Mouse (Mus musculus): ENCODE data around the gene Cped1. TPM values are rescaled to one million over a fixed set of nuclear protein-coding genes. Genes with fewer than 3 reads are reported as not detected.

Cped1 gene
- polyA plus RNA-seq, 1 experiment from 2014 or later = 11.0 TPM

GRCm38 (mm10) chr6:22198603-22199002 is 212.9 kb downstream of the Cped1 start:
- H3K36me3 ChIP-seq (ENCODE audit: control insufficient read depth, insufficient read depth) = no peaks in the 10 kb centered on the region
- no peak overlapping the region for H3K9ac ChIP-seq (ENCODE audit: low read depth, low read length)
- no peak overlapping the region for H3K4me3 ChIP-seq (ENCODE audit: low read depth, low read length)
- H3K9me3 ChIP-seq (ENCODE audit: control insufficient read depth) = no peaks in the 10 kb centered on the region
- no peaks in the 10 kb centered on the region for H3K4me1 ChIP-seq (replicated peaks; ENCODE audit: control insufficient read depth, insufficient read depth, low read length)
- H3K27ac ChIP-seq (ENCODE audit: low read depth, low read length) = no peak overlapping the region
- WGBS = 58% methylated on average over 3 of the region's 3 CpGs
- no peak for TF ChIP-seq CTCF (IDR thresholded peaks at IDR 0.05; ENCODE audit: low read depth)
- no peaks in the 10 kb centered on the region for H3K27me3 ChIP-seq (replicated peaks; ENCODE audit: control insufficient read depth, insufficient read depth, low read length)
- no peak for ATAC-seq
- H3K4me2 ChIP-seq (replicated peaks; ENCODE audit: low read depth) = no peak overlapping the region

GRCm38 (mm10) chr6:22199473-22199872 is 213.8 kb downstream of the Cped1 start:
- no peaks in the 10 kb centered on the region for H3K9me3 ChIP-seq (ENCODE audit: control insufficient read depth)
- H3K27ac ChIP-seq (ENCODE audit: low read depth, low read length) = no peak overlapping the region
- H3K4me3 ChIP-seq (ENCODE audit: low read depth, low read length) = no peak overlapping the region
- no peaks in the 10 kb centered on the region for H3K4me1 ChIP-seq (replicated peaks; ENCODE audit: control insufficient read depth, insufficient read depth, low read length)
- TF ChIP-seq CTCF (IDR thresholded peaks at IDR 0.05; ENCODE audit: low read depth) = no peak
- no peak overlapping the region for H3K4me2 ChIP-seq (replicated peaks; ENCODE audit: low read depth)
- H3K9ac ChIP-seq (ENCODE audit: low read depth, low read length) = no peak overlapping the region
- H3K27me3 ChIP-seq (replicated peaks; ENCODE audit: control insufficient read depth, insufficient read depth, low read length) = no peaks in the 10 kb centered on the region
- H3K36me3 ChIP-seq (ENCODE audit: control insufficient read depth, insufficient read depth) = no peaks in the 10 kb centered on the region
- no peak for ATAC-seq
- 85% methylated on average over 2 of the region's 2 CpGs for whole genome bisulfite sequencing

GRCm38 (mm10) chr6:22200133-22200532 is 214.4 kb downstream of the Cped1 start:
- Histone ChIP-seq H3K27ac (ENCODE audit: low read depth, low read length) (no peak overlapping the region), H3K4me2 (replicated peaks; ENCODE audit: low read depth) (no peak overlapping the region), H3K4me3 (ENCODE audit: low read depth, low read length) (no peak overlapping the region), H3K9ac (ENCODE audit: low read depth, low read length) (no peak overlapping the region), H3K4me1 (replicated peaks; ENCODE audit: control insufficient read depth, insufficient read depth, low read length) (no peaks in the 10 kb centered on the region), H3K27me3 (replicated peaks; ENCODE audit: control insufficient read depth, insufficient read depth, low read length) (no peaks in the 10 kb centered on the region), H3K9me3 (ENCODE audit: control insufficient read depth) (no peaks in the 10 kb centered on the region), H3K36me3 (ENCODE audit: control insufficient read depth, insufficient read depth) (no peaks in the 10 kb centered on the region)
- ATAC-seq = no peak
- no peak for TF ChIP-seq CTCF (IDR thresholded peaks at IDR 0.05; ENCODE audit: low read depth)
- 90% methylated on average over 3 of the region's 3 CpGs for WGBS

- no peak for ATAC-seq
- Histone ChIP-seq H3K27ac (ENCODE audit: low read depth, low read length) (no peak overlapping the region), H3K9ac (ENCODE audit: low read depth, low read length) (no peak overlapping the region), H3K4me3 (ENCODE audit: low read depth, low read length) (no peak overlapping the region), H3K4me1 (replicated peaks; ENCODE audit: control insufficient read depth, insufficient read depth, low read length) (no peaks in the 10 kb centered on the region), H3K4me2 (replicated peaks; ENCODE audit: low read depth) (no peak overlapping the region), H3K9me3 (ENCODE audit: control insufficient read depth) (no peaks in the 10 kb centered on the region), H3K27me3 (replicated peaks; ENCODE audit: control insufficient read depth, insufficient read depth, low read length) (no peaks in the 10 kb centered on the region), H3K36me3 (ENCODE audit: control insufficient read depth, insufficient read depth) (no peaks in the 10 kb centered on the region)
- no peak for TF ChIP-seq CTCF (IDR thresholded peaks at IDR 0.05; ENCODE audit: low read depth)
- 91% methylated on average over 3 of the region's 3 CpGs for WGBS
Observed at GRCm38 (mm10) chr6:22201879-22202278, 216.2 kb downstream of the Cped1 start.

GRCm38 (mm10) chr6:22205030-22205750 is 219.5 kb downstream of the Cped1 start:
- Histone ChIP-seq H3K27ac (ENCODE audit: low read depth, low read length) (no peak overlapping the region), H3K36me3 (ENCODE audit: control insufficient read depth, insufficient read depth) (no peaks in the 10 kb centered on the region), H3K4me2 (replicated peaks; ENCODE audit: low read depth) (no peak overlapping the region), H3K9ac (ENCODE audit: low read depth, low read length) (no peak overlapping the region), H3K4me1 (replicated peaks; ENCODE audit: control insufficient read depth, insufficient read depth, low read length) (no peaks in the 10 kb centered on the region), H3K9me3 (ENCODE audit: control insufficient read depth) (no peaks in the 10 kb centered on the region), H3K27me3 (replicated peaks; ENCODE audit: control insufficient read depth, insufficient read depth, low read length) (no peaks in the 10 kb centered on the region), H3K4me3 (ENCODE audit: low read depth, low read length) (no peak overlapping the region)
- ATAC-seq = no peak
- no peak for TF ChIP-seq CTCF (IDR thresholded peaks at IDR 0.05; ENCODE audit: low read depth)
- 81% methylated on average over 12 of the region's 12 CpGs for WGBS

- no peak for TF ChIP-seq CTCF (IDR thresholded peaks at IDR 0.05; ENCODE audit: low read depth)
- Histone ChIP-seq H3K9me3 (ENCODE audit: control insufficient read depth) (no peaks in the 10 kb centered on the region), H3K36me3 (ENCODE audit: control insufficient read depth, insufficient read depth) (no peaks in the 10 kb centered on the region), H3K4me1 (replicated peaks; ENCODE audit: control insufficient read depth, insufficient read depth, low read length) (no peaks in the 10 kb centered on the region), H3K9ac (ENCODE audit: low read depth, low read length) (no peak overlapping the region), H3K27me3 (replicated peaks; ENCODE audit: control insufficient read depth, insufficient read depth, low read length) (no peaks in the 10 kb centered on the region), H3K4me2 (replicated peaks; ENCODE audit: low read depth) (no peak overlapping the region), H3K27ac (ENCODE audit: low read depth, low read length) (no peak overlapping the region), H3K4me3 (ENCODE audit: low read depth, low read length) (no peak overlapping the region)
- no peak for ATAC-seq
- WGBS = 61% methylated on average over 7 of the region's 7 CpGs
Observed at GRCm38 (mm10) chr6:22205751-22206121, 220.0 kb downstream of the Cped1 start.

Measured in intestine, postnatal 0 days (tissue).